Mouse (Mus musculus) embryonic facial prominence, embryonic 13.5 days (tissue): ENCODE measurements around the gene Zim1. TPM values are rescaled to one million over a fixed set of nuclear protein-coding genes. Genes with fewer than 3 reads are reported as not detected.

Experiments
- ATAC-seq: fragments of 200-750 bp; cut with Nextera tagmentation; 2 replicates; pipeline ENCODE4 v1.8.0; 2017; ENCODE audit warnings: low read depth; ENCODE audit not compliant: insufficient number of reproducible peaks, insufficient read depth, low FRiP score, low TSS enrichment
- H3K27ac ChIP-seq: fragments of 300-500 bp; sonication (generic); 2 replicates; pipeline ENCODE4 v1.5.1; 2015; ENCODE audit warnings: moderate library complexity, mild to moderate bottlenecking, inconsistent platforms
- H3K27me3 ChIP-seq: fragments of 300-500 bp; sonication (generic); 2 replicates; pipeline ENCODE4 v1.6.1; 2015; ENCODE audit warnings: mild to moderate bottlenecking, inconsistent platforms
- H3K36me3 ChIP-seq: fragments of 300-500 bp; sonication (generic); 2 replicates; pipeline ENCODE4 v1.6.1; 2015; ENCODE audit warnings: mild to moderate bottlenecking, inconsistent platforms
- H3K4me1 ChIP-seq: fragments of 300-500 bp; sonication (generic); 2 replicates; pipeline ENCODE4 v1.6.1; 2015; ENCODE audit warnings: inconsistent platforms
- H3K4me2 ChIP-seq: fragments of 300-500 bp; sonication (generic); 2 replicates; pipeline ENCODE4 v1.6.1; 2015; ENCODE audit warnings: moderate library complexity, mild to moderate bottlenecking, inconsistent platforms
- H3K4me3 ChIP-seq: fragments of 300-500 bp; sonication (generic); 2 replicates; pipeline ENCODE4 v1.5.1; 2015; ENCODE audit warnings: mild to moderate bottlenecking, inconsistent platforms
- H3K9ac ChIP-seq: fragments of 300-500 bp; sonication (generic); 2 replicates; pipeline ENCODE4 v1.6.1; 2015; ENCODE audit warnings: mild to moderate bottlenecking, inconsistent platforms
- H3K9me3 ChIP-seq: fragments of 300-500 bp; sonication (generic); 2 replicates; pipeline ENCODE4 v1.6.1; 2016; ENCODE audit warnings: inconsistent platforms
- WGBS: fragments of 180-500 bp; shearing (Covaris S2); methylation state at CpG from one replicate; pipeline ENCODE4 v1.1.7; 2015; ENCODE audit warnings: mixed read lengths; 5-methylcytosine and 5-hydroxymethylcytosine counted together
- polyA plus RNA-seq: library from polyadenylated mRNA; unstranded; fragments of >200 nt; fragmentation: Nextera tagmentation; extraction: Ambion mirVana; gene quantifications from 2 replicates; pipeline ENCODE4 v1.2.1, GENCODE M21; 2015

The Zim1 gene
- polyA plus RNA-seq, 1 experiment from 2014 or later, result 4.5 TPM

GRCm38 (mm10) chr7:6709396-6709795 is 13.1 kb upstream of the Zim1 start:
- H3K9me3 ChIP-seq, result 0 out of 2 replicates have a peak, but pooled peaks cover 14% of the 10 kb centered on the region
- no peaks in the 10 kb centered on the region for H3K27me3 ChIP-seq
- 92% methylated on average over 15 of the region's 15 CpGs for WGBS
- no peak for ATAC-seq
- H3K36me3 ChIP-seq, result peaks cover 76% of the 10 kb centered on the region
- no peaks in the 10 kb centered on the region for H3K4me1 ChIP-seq
- no peak overlapping the region for H3K27ac ChIP-seq
- H3K4me3 ChIP-seq, result no peak overlapping the region
- no peak overlapping the region for H3K9ac ChIP-seq
- no peak overlapping the region for H3K4me2 ChIP-seq

- Histone ChIP-seq H3K4me3 (no peak overlapping the region), H3K4me1 (no peaks in the 10 kb centered on the region), H3K27me3 (no peaks in the 10 kb centered on the region), H3K27ac (no peak overlapping the region), H3K9me3 (0 out of 2 replicates have a peak, but pooled peaks cover 14% of the 10 kb centered on the region), H3K9ac (no peak overlapping the region), H3K4me2 (no peak overlapping the region), H3K36me3 (peaks cover 73% of the 10 kb centered on the region)
- no peak for ATAC-seq
- 90% methylated on average over 17 of the region's 17 CpGs for WGBS
Measured at GRCm38 (mm10) chr7:6708451-6709180, 12.4 kb upstream of the Zim1 start.

GRCm38 (mm10) chr7:6707416-6708015 is 11.3 kb upstream of the Zim1 start:
- H3K27ac ChIP-seq, result no peak overlapping the region
- 94% methylated on average over 23 of the region's 23 CpGs for WGBS
- H3K27me3 ChIP-seq, result no peaks in the 10 kb centered on the region
- no peak overlapping the region for H3K4me3 ChIP-seq
- no peak overlapping the region for H3K4me2 ChIP-seq
- no peak overlapping the region for H3K9ac ChIP-seq
- H3K9me3 ChIP-seq, result 0 out of 2 replicates have a peak, but pooled peaks cover 14% of the 10 kb centered on the region
- no peaks in the 10 kb centered on the region for H3K4me1 ChIP-seq
- no peak for ATAC-seq
- H3K36me3 ChIP-seq, result peaks cover 63% of the 10 kb centered on the region

GRCm38 (mm10) chr7:6699230-6699629 is 3.0 kb upstream of the Zim1 start:
- Histone ChIP-seq H3K4me3 (no peak overlapping the region), H3K9ac (no peak overlapping the region), H3K27ac (no peak overlapping the region), H3K27me3 (no peaks in the 10 kb centered on the region), H3K36me3 (no peaks in the 10 kb centered on the region; the same call in 1 of the 2 replicates), H3K4me1 (no peaks in the 10 kb centered on the region), H3K9me3 (no peaks in the 10 kb centered on the region), H3K4me2 (no peak overlapping the region)
- WGBS, result 81% methylated on average over 3 of the region's 3 CpGs
- ATAC-seq, result no peak

- Histone ChIP-seq H3K9ac (no peak overlapping the region), H3K27ac (no peak overlapping the region), H3K36me3 (peaks cover 33% of the 10 kb centered on the region), H3K4me3 (no peak overlapping the region), H3K4me1 (no peaks in the 10 kb centered on the region), H3K9me3 (no peaks in the 10 kb centered on the region), H3K27me3 (no peaks in the 10 kb centered on the region), H3K4me2 (no peak overlapping the region)
- WGBS, result 94% methylated on average over 6 of the region's 6 CpGs
- no peak for ATAC-seq
Measured at GRCm38 (mm10) chr7:6685511-6685910, 10.7 kb downstream of the Zim1 start.

GRCm38 (mm10) chr7:6666726-6667125 is 29.5 kb downstream of the Zim1 start:
- WGBS, result 69% methylated on average over 3 of the region's 3 CpGs
- Histone ChIP-seq H3K4me2 (no peak overlapping the region), H3K36me3 (no peaks in the 10 kb centered on the region), H3K4me1 (no peaks in the 10 kb centered on the region), H3K9ac (no peak overlapping the region), H3K4me3 (no peak overlapping the region), H3K9me3 (no peaks in the 10 kb centered on the region), H3K27ac (no peak overlapping the region), H3K27me3 (no peaks in the 10 kb centered on the region)
- no peak for ATAC-seq

GRCm38 (mm10) chr7:6663430-6663829 is 32.8 kb downstream of the Zim1 start:
- Histone ChIP-seq H3K9me3 (0 out of 2 replicates have a peak, but pooled peaks cover 2% of the 10 kb centered on the region), H3K27me3 (no peaks in the 10 kb centered on the region), H3K4me2 (no peak overlapping the region), H3K4me1 (no peaks in the 10 kb centered on the region), H3K36me3 (no peaks in the 10 kb centered on the region), H3K9ac (no peak overlapping the region), H3K4me3 (no peak overlapping the region), H3K27ac (peak overlapping the region; percentile 35; the same call in 1 of the 2 replicates)
- no peak for ATAC-seq
- 57% methylated on average over 7 of the region's 7 CpGs for WGBS

GRCm38 (mm10) chr7:6659605-6660004 is 36.6 kb downstream of the Zim1 start:
- Histone ChIP-seq H3K4me1 (no peaks in the 10 kb centered on the region), H3K27me3 (no peaks in the 10 kb centered on the region), H3K9me3 (peaks cover 2% of the 10 kb centered on the region; the same call in 1 of the 2 replicates), H3K4me2 (no peak overlapping the region), H3K36me3 (no peaks in the 10 kb centered on the region), H3K4me3 (no peak overlapping the region), H3K9ac (no peak overlapping the region), H3K27ac (no peak overlapping the region)
- whole genome bisulfite sequencing, result 21% methylated on average over 2 of the region's 2 CpGs
- no peak for ATAC-seq

GRCm38 (mm10) chr7:6658606-6659005 is 37.6 kb downstream of the Zim1 start:
- Histone ChIP-seq H3K36me3 (no peaks in the 10 kb centered on the region), H3K9ac (no peak overlapping the region), H3K4me2 (no peak overlapping the region), H3K9me3 (peaks cover 2% of the 10 kb centered on the region; the same call in 1 of the 2 replicates), H3K27me3 (no peaks in the 10 kb centered on the region), H3K4me1 (no peaks in the 10 kb centered on the region), H3K27ac (no peak overlapping the region), H3K4me3 (no peak overlapping the region)
- WGBS, result 82% methylated on average over 7 of the region's 7 CpGs
- ATAC-seq, result no peak

- 76% methylated on average over 5 of the region's 5 CpGs for WGBS
- Histone ChIP-seq H3K27ac (no peak overlapping the region), H3K4me3 (no peak overlapping the region), H3K4me2 (no peak overlapping the region), H3K4me1 (no peaks in the 10 kb centered on the region), H3K9ac (no peak overlapping the region), H3K27me3 (no peaks in the 10 kb centered on the region), H3K9me3 (no peaks in the 10 kb centered on the region), H3K36me3 (no peaks in the 10 kb centered on the region)
- ATAC-seq, result no peak
Measured at GRCm38 (mm10) chr7:6652151-6652550, 44.1 kb downstream of the Zim1 start.

- no peak overlapping the region for H3K4me2 ChIP-seq
Measured at GRCm38 (mm10) chr7:6651221-6651620, 45.0 kb downstream of the Zim1 start.

GRCm38 (mm10) chr7:6650526-6650925 is 45.7 kb downstream of the Zim1 start:
- 92% methylated on average over 9 of the region's 9 CpGs for WGBS
- Histone ChIP-seq H3K9ac (no peak overlapping the region), H3K4me2 (no peak overlapping the region), H3K4me1 (no peaks in the 10 kb centered on the region), H3K27ac (no peak overlapping the region), H3K27me3 (no peaks in the 10 kb centered on the region), H3K9me3 (no peaks in the 10 kb centered on the region), H3K4me3 (no peak overlapping the region), H3K36me3 (no peaks in the 10 kb centered on the region)
- ATAC-seq, result no peak

More at GRCm38 (mm10) chr7:6651221-6651620, 45.0 kb downstream of the Zim1 start:
- WGBS, result 76% methylated on average over 7 of the region's 7 CpGs
- H3K27ac ChIP-seq, result no peak overlapping the region
- no peaks in the 10 kb centered on the region for H3K4me1 ChIP-seq
- H3K36me3 ChIP-seq, result no peaks in the 10 kb centered on the region
- H3K9ac ChIP-seq, result no peak overlapping the region
- no peaks in the 10 kb centered on the region for H3K27me3 ChIP-seq
- no peak for ATAC-seq
- no peak overlapping the region for H3K4me3 ChIP-seq
- H3K9me3 ChIP-seq, result no peaks in the 10 kb centered on the region
